Mouse (Mus musculus) thymus, adult 2 months (tissue): ENCODE results near the gene Gm38392. TPM values are rescaled to one million over a fixed set of nuclear protein-coding genes. Genes with fewer than 3 reads are reported as not detected.

Experiments
- DNase-seq: peaks from one replicate; pipeline ENCODE4 v3.0.0; 2021
- H3K27ac ChIP-seq: fragments of 200-500 bp; 2 replicates; pipeline ENCODE4 v1.5.1; 2012; ENCODE audit warnings: low read length, control low read depth; ENCODE audit not compliant: control insufficient read depth, insufficient read depth
- H3K27me3 ChIP-seq: fragments of 200-500 bp; 2 replicates; pipeline ENCODE4 v1.6.1; 2012; ENCODE audit warnings: mild to moderate bottlenecking, low read length, moderate library complexity, mixed read lengths; ENCODE audit not compliant: control insufficient read depth, insufficient read depth
- H3K36me3 ChIP-seq: fragments of 200-500 bp; 2 replicates; pipeline ENCODE4 v1.6.1; 2012; ENCODE audit warnings: mild to moderate bottlenecking, low read length, moderate library complexity; ENCODE audit not compliant: control insufficient read depth, insufficient read depth
- H3K4me1 ChIP-seq: fragments of 200-500 bp; replicated peaks from 2 replicates; pipeline ENCODE4 v1.6.1; 2012; ENCODE audit warnings: low read length; ENCODE audit not compliant: control insufficient read depth, insufficient read depth
- H3K4me3 ChIP-seq: fragments of 200-500 bp; 2 replicates; pipeline ENCODE4 v1.5.1; 2012; ENCODE audit warnings: mild to moderate bottlenecking, low read length, control low read depth, moderate library complexity; ENCODE audit not compliant: control insufficient read depth, insufficient read depth
- CTCF ChIP-seq: fragments of 200-500 bp; IDR thresholded peaks from 2 replicates; pipeline ENCODE4 v1.5.1; 2012; ENCODE audit warnings: mild to moderate bottlenecking, control low read depth, low read length, moderate library complexity, borderline replicate concordance; ENCODE audit not compliant: control insufficient read depth, poor library complexity, insufficient read depth; ENCODE audit errors: extremely low read depth
- POLR2A ChIP-seq: fragments of 200-500 bp; IDR thresholded peaks from 2 replicates; pipeline ENCODE4 v1.6.1; 2012; ENCODE audit warnings: mild to moderate bottlenecking, low read length, control low read depth, moderate library complexity; ENCODE audit not compliant: control insufficient read depth, poor library complexity, insufficient read depth; ENCODE audit errors: extremely low read depth
- WGBS: fragments of 180-500 bp; shearing (Covaris S2); methylation state at CpG from one replicate; pipeline ENCODE4 v1.1.7; 2018; 5-methylcytosine and 5-hydroxymethylcytosine counted together
- polyA plus RNA-seq: library from polyadenylated mRNA; depleted of rRNA; stranded (reverse); fragments of >200 nt; gene quantifications from 2 replicates; pipeline ENCODE4 v1.2.3, GENCODE M21; 2012

Gene Gm38392
- polyA plus RNA-seq, 1 experiment: 0.11 TPM

GRCm38 (mm10) chr3:88224929-88225328 lies 62.1 kb downstream of the Gm38392 start:
- Histone ChIP-seq H3K27me3 (no peaks in the 10 kb centered on the region; the same call in 1 of the 2 replicates), H3K4me3 (no peak overlapping the region), H3K27ac (no peak overlapping the region), H3K36me3 (no peaks in the 10 kb centered on the region), H3K4me1 (no peaks in the 10 kb centered on the region)
- TF ChIP-seq CTCF (no peak), POLR2A (no peak)
- DNase-seq: no peak
- WGBS: 89% methylated on average over 2 of the region's 2 CpGs

- DNase-seq: no peak
- H3K27ac ChIP-seq: no peak overlapping the region
- no peaks in the 10 kb centered on the region; the same call in none of the 2 replicates for H3K27me3 ChIP-seq
- H3K4me1 ChIP-seq: no peaks in the 10 kb centered on the region
- H3K36me3 ChIP-seq: no peaks in the 10 kb centered on the region
- no peak overlapping the region for H3K4me3 ChIP-seq
- WGBS: 84% methylated on average over 6 of the region's 6 CpGs
- TF ChIP-seq CTCF (no peak), POLR2A (no peak)
Measured at GRCm38 (mm10) chr3:88222446-88222845, 64.6 kb downstream of the Gm38392 start.

DNA sequence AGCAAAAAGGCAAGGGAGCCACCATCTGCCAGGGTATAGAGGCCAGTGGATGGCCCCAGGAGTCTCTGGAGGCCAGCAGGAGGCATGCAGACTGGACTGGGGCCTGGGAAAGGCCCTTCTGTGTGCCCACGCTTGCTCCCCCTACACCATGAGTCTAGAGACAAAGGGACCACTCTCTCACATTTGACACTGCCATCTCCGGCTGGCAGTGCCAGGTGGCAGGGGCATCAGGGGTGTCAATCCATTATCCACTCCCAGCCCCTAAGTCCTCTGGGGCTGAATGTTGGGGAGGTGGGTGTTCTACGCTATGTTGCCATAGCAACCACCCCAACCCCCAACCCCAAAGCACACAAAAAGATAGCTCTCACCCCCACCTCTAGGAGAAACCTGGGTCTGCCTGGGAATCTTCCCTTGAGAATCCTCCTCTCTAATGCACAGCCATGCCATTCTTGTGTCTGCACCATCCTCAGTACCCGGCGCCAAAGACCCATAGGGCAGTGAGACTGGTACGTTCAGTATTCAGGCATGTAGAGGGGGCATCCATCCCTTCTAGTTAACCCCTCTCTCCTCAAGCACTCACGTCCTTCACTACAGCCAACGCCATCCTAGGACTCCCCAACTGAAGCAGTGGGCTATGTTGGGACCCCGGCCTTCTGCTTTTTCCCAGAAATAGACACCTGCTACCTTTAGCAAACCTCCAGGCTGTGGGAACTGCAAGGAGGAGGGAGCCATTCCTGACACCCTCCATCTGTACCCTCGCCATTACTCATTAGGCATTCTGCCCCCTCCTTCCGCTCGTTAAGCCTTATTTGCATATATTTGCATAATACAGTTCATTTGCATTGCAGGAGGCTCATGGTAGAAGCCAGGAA lies 65.3 kb downstream of the Gm38392 start:
- no peak for TF ChIP-seq CTCF
- TF ChIP-seq POLR2A: no peak
- Histone ChIP-seq H3K4me1 (no peaks in the 10 kb centered on the region), H3K4me3 (no peak overlapping the region), H3K27me3 (no peaks in the 10 kb centered on the region; the same call in none of the 2 replicates), H3K27ac (no peak overlapping the region), H3K36me3 (no peaks in the 10 kb centered on the region)
- 65% methylated on average over 12 of the region's 12 CpGs for whole genome bisulfite sequencing
- no peak for DNase-seq

GRCm38 (mm10) chr3:88220842-88221241 lies 66.2 kb downstream of the Gm38392 start:
- H3K27me3 ChIP-seq: peaks cover 7% of the 10 kb centered on the region
- H3K27ac ChIP-seq: no peak overlapping the region
- TF ChIP-seq CTCF: no peak
- TF ChIP-seq POLR2A: no peak
- H3K4me3 ChIP-seq: no peak overlapping the region
- peak; percentile 57 for DNase-seq
- no peaks in the 10 kb centered on the region for H3K4me1 ChIP-seq
- H3K36me3 ChIP-seq: no peaks in the 10 kb centered on the region
- 5% methylated on average over 6 of the region's 6 CpGs for whole genome bisulfite sequencing

GRCm38 (mm10) chr3:88219940-88220339 lies 67.1 kb downstream of the Gm38392 start:
- no peak overlapping the region for H3K4me3 ChIP-seq
- H3K36me3 ChIP-seq: no peaks in the 10 kb centered on the region
- no peak for TF ChIP-seq POLR2A
- no peak for TF ChIP-seq CTCF
- peaks cover 13% of the 10 kb centered on the region for H3K27me3 ChIP-seq
- no peak overlapping the region for H3K27ac ChIP-seq
- no peak for DNase-seq
- 28% methylated on average over 9 of the region's 9 CpGs for WGBS
- H3K4me1 ChIP-seq: peaks cover 7% of the 10 kb centered on the region

GRCm38 (mm10) chr3:88217679-88218078 lies 69.3 kb downstream of the Gm38392 start:
- peaks cover 26% of the 10 kb centered on the region for H3K27me3 ChIP-seq

More at GRCm38 (mm10) chr3:88217679-88218078, 69.3 kb downstream of the Gm38392 start:
- Histone ChIP-seq H3K27ac (no peak overlapping the region), H3K36me3 (no peaks in the 10 kb centered on the region), H3K4me1 (peaks cover 10% of the 10 kb centered on the region), H3K4me3 (no peak overlapping the region)
- no peak for DNase-seq
- WGBS: 68% methylated on average over 1 of the region's 2 CpGs
- TF ChIP-seq POLR2A: no peak
